Mouse (Mus musculus): ENCODE measurements at regions not wholly inside any gene's neighbourhood (a gene's known extent, or its start where the extent isn't known, plus 50 kb on each side); places are given as distances from the start of the nearest gene placed in this dataset.
A peak's percentile ranks its signal among the peaks of the same experiment; 100 is the strongest.

DNA sequence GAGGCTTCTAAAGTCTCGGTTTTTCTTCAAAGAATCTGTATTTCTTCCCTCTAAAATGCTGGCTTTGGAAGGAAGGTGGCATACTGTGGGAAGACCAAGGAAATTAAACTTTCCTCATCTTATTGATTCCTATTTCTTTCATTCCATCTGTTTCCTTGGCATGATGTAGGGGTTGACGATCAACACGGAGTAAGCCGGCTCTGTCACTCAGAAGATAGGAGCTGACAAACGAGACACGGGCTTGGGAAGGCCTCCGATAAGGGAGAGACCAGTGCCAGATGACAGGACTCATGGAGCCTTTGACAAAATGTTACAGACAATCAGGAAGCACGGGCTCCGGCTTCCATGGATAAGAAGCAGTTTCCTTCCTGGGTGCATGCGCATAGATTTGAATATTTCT, 101.4 kb upstream of the Hsfy2 start:
- no peak for DNase-seq (ENCODE audit: low read depth, low spot score)

DNA sequence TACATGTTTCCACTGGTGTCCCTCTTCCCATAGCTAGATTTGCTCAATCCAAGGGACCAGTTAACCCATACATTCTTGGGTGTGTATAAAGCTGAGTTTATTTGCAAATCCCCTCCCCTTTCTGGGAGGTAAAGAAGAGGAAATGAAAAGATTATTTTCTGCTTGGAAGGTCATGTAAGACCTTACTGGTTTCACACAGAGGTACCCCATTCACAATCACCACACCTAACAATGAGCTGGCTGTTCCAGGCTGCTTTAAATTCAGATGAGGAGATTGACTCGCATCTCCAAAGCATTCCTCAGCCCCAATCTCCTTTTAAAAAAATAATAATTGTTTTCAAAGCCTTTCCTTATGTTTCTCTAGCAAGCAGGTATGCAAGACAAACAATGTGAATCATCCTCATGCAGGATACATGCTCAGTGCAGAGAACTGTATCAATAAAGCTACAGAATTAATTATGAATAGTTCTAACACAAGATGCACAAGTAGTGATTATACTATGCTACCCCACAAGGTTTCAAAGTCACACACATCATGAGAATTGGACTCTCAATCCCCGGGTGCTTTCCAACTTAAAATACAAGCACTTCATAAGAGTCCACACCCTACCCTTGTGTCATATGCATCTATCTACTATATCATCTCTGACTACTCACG, 89.1 kb upstream of the Hsfy2 start:
- no peak for DNase-seq (ENCODE audit: low read depth, low spot score)

DNA sequence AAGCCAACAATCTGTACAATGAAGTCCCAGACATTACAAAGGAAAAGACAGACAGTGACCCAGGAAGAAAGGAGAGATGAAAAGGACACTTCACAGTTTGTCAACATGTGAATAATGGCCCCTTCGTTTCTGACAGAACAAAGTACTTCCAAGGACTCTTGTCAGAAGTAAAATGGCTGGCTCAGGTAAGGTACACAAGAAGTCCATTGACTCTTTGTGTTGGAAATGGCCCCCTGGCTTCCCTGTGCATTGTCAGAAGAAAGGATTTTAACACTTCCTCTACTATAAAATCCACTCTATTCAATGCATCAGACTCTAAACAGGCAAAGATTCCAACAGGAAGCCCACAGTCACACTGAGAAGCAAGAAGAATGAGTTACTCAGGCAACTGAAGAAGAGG, 86.4 kb upstream of the Hsfy2 start:
- peak; percentile 87 for DNase-seq (ENCODE audit: low read depth, low spot score)

DNA sequence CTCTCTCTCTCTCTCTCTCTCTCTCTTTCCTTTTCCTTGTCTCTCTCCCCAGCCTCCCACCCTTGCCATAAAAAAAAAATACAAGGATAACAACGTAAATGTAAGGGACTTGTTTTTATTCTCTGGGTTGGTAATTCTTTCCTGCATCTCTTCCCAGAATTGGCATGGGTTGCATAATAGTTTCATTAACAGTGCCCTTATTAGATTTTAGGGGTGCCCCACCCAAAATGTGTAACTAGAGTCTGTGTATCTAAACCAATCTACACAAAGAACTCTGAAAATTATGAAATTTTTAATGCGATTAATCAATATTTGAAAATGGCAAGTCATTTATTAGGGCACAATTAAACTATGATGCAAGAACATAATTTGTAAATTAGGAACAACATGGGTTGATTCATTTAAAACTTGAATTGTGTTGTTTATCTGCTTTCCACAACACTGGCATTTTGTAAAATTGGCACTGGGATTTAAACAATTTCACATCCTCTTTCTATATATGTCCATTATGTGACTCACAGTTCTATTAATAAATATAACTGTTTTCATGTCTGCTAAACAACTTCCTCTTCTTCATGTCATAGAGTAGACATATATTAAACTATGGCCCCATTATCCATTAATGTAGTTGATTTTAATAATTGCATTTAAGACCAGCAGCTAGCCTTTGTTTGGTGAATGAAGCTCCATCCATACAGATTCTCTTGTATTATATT, 75.9 kb upstream of the Hsfy2 start:
- no peak for DNase-seq (ENCODE audit: low read depth, low spot score)

DNA sequence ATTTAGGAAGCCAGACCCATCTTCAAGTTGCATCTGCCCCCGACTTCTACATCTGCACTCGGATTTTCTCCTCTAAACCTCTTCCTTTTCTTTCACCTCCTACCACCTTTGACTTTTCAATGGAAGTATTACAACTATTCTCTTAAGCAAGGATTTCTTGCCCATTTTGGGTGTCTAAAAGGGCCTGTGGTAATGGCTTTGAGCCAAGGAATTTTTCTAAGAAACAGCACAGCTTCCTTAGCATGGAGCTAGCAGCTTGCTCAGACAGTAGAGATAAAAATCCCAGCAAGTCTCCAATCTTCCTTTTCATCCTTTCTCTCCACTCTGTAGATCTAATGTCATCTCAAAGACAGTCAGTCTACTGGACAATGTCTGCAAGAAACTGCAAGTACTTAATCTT, 63.2 kb upstream of the Hsfy2 start:
- no peak for DNase-seq (ENCODE audit: low read depth, low spot score)

DNA sequence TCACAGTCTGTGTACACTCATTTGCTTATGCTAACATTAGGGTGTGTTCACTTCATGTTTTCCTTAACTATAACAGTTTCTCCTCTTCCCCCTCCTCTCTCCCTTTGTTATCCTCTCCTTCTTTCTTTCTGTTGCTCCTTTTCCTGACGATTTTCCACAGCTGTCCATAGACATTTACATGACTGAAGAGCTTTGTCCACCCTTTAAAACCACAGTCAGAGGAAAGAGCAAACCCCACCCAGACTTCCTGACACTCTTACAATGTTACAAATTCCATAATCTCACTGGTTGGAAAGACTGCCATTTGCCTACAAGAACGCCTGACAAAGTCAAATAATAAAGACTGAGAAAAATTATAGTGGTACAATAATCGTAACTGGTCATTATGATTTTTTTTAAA, 60.3 kb upstream of the Hsfy2 start:
- DNase-seq (ENCODE audit: low read depth, low spot score): peak; percentile 87
